8 mouse cellular contexts compared by ENCODE assay signal in genomic region chr17:88065031-88065800, GRCm38 (mm10). TPM values are rescaled to one million over a fixed set of nuclear protein-coding genes. Genes with fewer than 3 reads are reported as not detected.
DNase-seq lines count a peak whose midpoint lies in the region; ATAC-seq lines count a peak whose summit lies in the region.

Gene Fbxo11 (minus strand): TSS chr17:88065291.

- H3K27ac ChIP-seq in midbrain, embryonic 11.5 days (ENCODE audit: low read depth, low read length), result peak within 1 kb of the TSS; percentile 99

- H3K36me3 ChIP-seq in midbrain, embryonic 11.5 days (ENCODE audit: control insufficient read depth, insufficient read depth, low read length), result no peaks in the 10 kb centered on the region

- peaks cover 9% of the 10 kb centered on the region for H3K4me1 ChIP-seq in midbrain, embryonic 11.5 days (ENCODE audit: control insufficient read depth, insufficient read depth, low read length)

- 0% methylated on average over 62 of the region's 112 CpGs for WGBS in midbrain, embryonic 11.5 days

- H3K9ac ChIP-seq in midbrain, embryonic 11.5 days (ENCODE audit: low read length), result peak within 1 kb of the TSS; percentile 100

- peak within 1 kb of the TSS; percentile 100 for H3K4me3 ChIP-seq in midbrain, embryonic 11.5 days (ENCODE audit: low read depth, low read length)

- H3K4me2 ChIP-seq in midbrain, embryonic 11.5 days, result peak within 1 kb of the TSS; percentile 81

- no peak for ATAC-seq in inflammation-experienced regulatory T-cells, adult 6 months
- ATAC-seq in midbrain, embryonic 11.5 days (ENCODE audit: low FRiP score), result peak; percentile 26

- intact Hi-C loops in left cerebral cortex, postnatal 25 days (cut with DNase I), result loop anchor here (5.0 kb wide), 1 partner anchor 377 kb away; the partner anchor contains the start of gene Foxn2

- H3K27me3 ChIP-seq in midbrain, embryonic 11.5 days (ENCODE audit: control insufficient read depth, insufficient read depth, low read length), result no peaks in the 10 kb centered on the region

- peak; percentile 41 for DNase-seq in adrenal gland, adult 8-10 months
- peak; percentile 46 for DNase-seq in embryo, embryonic 10 days (ENCODE audit: low spot score)
- peak; percentile 51 for DNase-seq in gastrocnemius, postnatal 25 days
- peak; percentile 33 to 64 for DNase-seq in left cerebral cortex, postnatal 25 days (ENCODE audit: low spot score in 2 of 2)
- DNase-seq in midbrain, embryonic 11.5 days (ENCODE audit: low spot score, missing footprints), result peak; percentile 93
- peak; percentile 27 for DNase-seq in skeletal muscle tissue, adult 2 months (ENCODE audit: low read depth, low spot score)
- peak; percentile 59 for DNase-seq in yolk sac, embryonic 10.5 days (ENCODE audit: low spot score)

- no peaks in the 10 kb centered on the region for H3K9me3 ChIP-seq in midbrain, embryonic 11.5 days (ENCODE audit: control insufficient read depth, low read length)

RNA-seq across cellular contexts. Expression of gene Fbxo11, which starts in this region (rescaled TPM):
- total RNA-seq in adrenal gland, adult 8-10 months (2022), result 10 to 100 TPM; 56.1 to 65.6 (median 64.3) TPM
- 10 to 100 TPM; 27.0 to 27.2 TPM for total RNA-seq in gastrocnemius, postnatal 25 days (2021)
- polyA plus RNA-seq in inflammation-experienced regulatory T-cells, adult 6 months (2017; shearing (Covaris generic)), result 10 to 100 TPM; 15.8 to 26.4 (median 17.9) TPM
- total RNA-seq in left cerebral cortex, postnatal 25 days (2021), result 100 to 1,000 TPM; 118 to 119 TPM
- polyA plus RNA-seq in midbrain, embryonic 11.5 days (2014; fragmentation: Nextera tagmentation; extraction: Ambion mirVana), result 39.0 and 41.2 TPM in 2 replicates

Comparison
In these comparisons a context has a peak if more than half of its experiments do, and no peak if none do; other contexts are left out.
1. DNase-seq: peak in every context shown above with its lines; median percentile 93 in midbrain, embryonic 11.5 days; 59 in yolk sac, embryonic 10.5 days; 51 in gastrocnemius, postnatal 25 days; 48 in left cerebral cortex, postnatal 25 days; 46 in embryo, embryonic 10 days; 41 in adrenal gland, adult 8-10 months; 27 in skeletal muscle tissue, adult 2 months.